Mouse (Mus musculus) liver, postnatal 0 days (tissue): ENCODE results near the gene Lin9. TPM values are rescaled to one million over a fixed set of nuclear protein-coding genes. Genes with fewer than 3 reads are reported as not detected.

ENCODE experiments used
- ATAC-seq: fragments of 200-750 bp; cut with Nextera tagmentation; 2 replicates; pipeline ENCODE4 v1.8.0; 2017; ENCODE audit warnings: mild to moderate bottlenecking, moderate library complexity
- DNase-seq: peaks from one replicate; pipeline ENCODE4 v3.0.0-alpha.2; 2016
- H3K27ac ChIP-seq: fragments of 300-500 bp; sonication (generic); 2 replicates; pipeline ENCODE4 v1.5.1; 2014; ENCODE audit warnings: antibody characterized with exemption, moderate library complexity, mild to moderate bottlenecking, low read depth
- H3K27me3 ChIP-seq: fragments of 300-500 bp; sonication (generic); 2 replicates; pipeline ENCODE4 v1.6.1; 2014; ENCODE audit warnings: low read length, control low read depth, mixed read lengths; ENCODE audit not compliant: insufficient read depth
- H3K36me3 ChIP-seq: fragments of 300-500 bp; sonication (generic); replicated peaks from 2 replicates; pipeline ENCODE4 v1.6.1; 2014; ENCODE audit warnings: mild to moderate bottlenecking, control low read depth, low read length, moderate library complexity, mixed read lengths; ENCODE audit not compliant: insufficient read depth
- H3K4me1 ChIP-seq: fragments of 300-500 bp; sonication (generic); 2 replicates; pipeline ENCODE4 v1.6.1; 2014; ENCODE audit warnings: antibody characterized with exemption, mild to moderate bottlenecking, control low read depth; ENCODE audit not compliant: insufficient read depth
- H3K4me2 ChIP-seq: fragments of 300-500 bp; sonication (generic); 2 replicates; pipeline ENCODE4 v1.6.1; 2014; ENCODE audit warnings: low read depth, mild to moderate bottlenecking, low read length, moderate library complexity, mixed read lengths
- H3K4me3 ChIP-seq: fragments of 300-500 bp; sonication (generic); 2 replicates; pipeline ENCODE4 v1.5.1; 2014; ENCODE audit warnings: low read depth, low read length
- H3K9ac ChIP-seq: fragments of 300-500 bp; sonication (generic); replicated peaks from 2 replicates; pipeline ENCODE4 v1.6.1; 2014; ENCODE audit warnings: mild to moderate bottlenecking, moderate library complexity
- H3K9me3 ChIP-seq: fragments of 300-500 bp; sonication (generic); 2 replicates; pipeline ENCODE4 v1.6.1; 2016; ENCODE audit warnings: mild to moderate bottlenecking, control low read depth, low read length, mixed read lengths
- CTCF ChIP-seq: sonication (generic); IDR thresholded peaks from 2 replicates; pipeline ENCODE4 v1.5.1; 2016; ENCODE audit warnings: antibody characterized with exemption, low read depth
- EP300 ChIP-seq: IDR thresholded peaks from 2 replicates; pipeline ENCODE4 v1.6.1; 2016; ENCODE audit warnings: antibody characterized with exemption, low read depth, mild to moderate bottlenecking
- WGBS: fragments of 180-500 bp; shearing (Covaris S2); extraction: QIAGEN DNeasy Blood & Tissue Kit; methylation state at CpG from one replicate; pipeline ENCODE4 v1.1.7; 2014; ENCODE audit not compliant: insufficient replicate concordance; 5-methylcytosine and 5-hydroxymethylcytosine counted together
- polyA plus RNA-seq: library from polyadenylated mRNA; unstranded; fragments of >200 nt; fragmentation: Nextera tagmentation; extraction: Ambion mirVana; gene quantifications from 2 replicates; pipeline ENCODE4 v1.2.1, GENCODE M21; 2015

Lin9 gene
- polyA plus RNA-seq, 1 experiment from 2014 or later, result 6.4 TPM

DNA sequence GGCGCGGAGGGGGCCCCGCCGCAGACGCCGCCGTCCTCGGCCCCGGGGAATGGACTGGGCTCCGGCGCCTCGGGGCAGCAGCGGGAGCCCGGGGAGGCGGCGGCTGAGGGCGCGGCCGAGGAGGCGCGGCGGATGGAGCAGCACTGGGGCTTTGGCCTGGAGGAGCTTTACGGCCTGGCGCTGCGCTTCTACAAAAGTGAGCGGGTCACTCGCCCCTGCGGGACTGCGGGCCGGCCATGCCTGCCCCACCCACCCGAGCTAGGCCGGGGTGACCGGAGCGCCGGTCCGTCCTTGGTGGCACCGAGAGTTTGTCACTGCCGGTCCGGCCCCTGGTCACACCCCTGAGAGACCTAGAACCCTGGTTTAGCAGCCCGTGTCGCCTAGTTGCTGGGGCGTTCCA, 85.2 kb downstream of the Lin9 start:
- no peaks in the 10 kb centered on the region for H3K27me3 ChIP-seq
- H3K9me3 ChIP-seq, result no peaks in the 10 kb centered on the region
- DNase-seq (no peak), ATAC-seq (peak; percentile 77)
- H3K4me2 ChIP-seq, result peak overlapping the region; percentile 91
- peak overlapping the region; percentile 95 for H3K9ac ChIP-seq
- H3K4me1 ChIP-seq, result peaks cover 47% of the 10 kb centered on the region
- no peaks in the 10 kb centered on the region for H3K36me3 ChIP-seq
- no peak for TF ChIP-seq EP300
- TF ChIP-seq CTCF, result no peak
- H3K4me3 ChIP-seq, result peak overlapping the region; percentile 99
- peak overlapping the region; percentile 98 for H3K27ac ChIP-seq
- WGBS, result under 1% methylated on average over 31 of the region's 42 CpGs

GRCm38 (mm10) chr1:180729231-180729630, 88.3 kb downstream of the Lin9 start:
- H3K4me2 ChIP-seq, result no peak overlapping the region
- no peak overlapping the region for H3K27ac ChIP-seq
- H3K27me3 ChIP-seq, result no peaks in the 10 kb centered on the region
- ATAC-seq (no peak), DNase-seq (no peak)
- H3K9me3 ChIP-seq, result no peaks in the 10 kb centered on the region
- 75% methylated on average over 3 of the region's 3 CpGs for WGBS
- H3K9ac ChIP-seq, result no peak overlapping the region
- no peak overlapping the region for H3K4me3 ChIP-seq
- TF ChIP-seq EP300, result no peak
- peaks cover 4% of the 10 kb centered on the region for H3K36me3 ChIP-seq
- H3K4me1 ChIP-seq, result peaks cover 39% of the 10 kb centered on the region

Other genes starting within 250 kb of the Lin9 start
- 0.02 and 0.07 TPM in 2 replicates for gene Stum, start 157.6 kb upstream of the Lin9 start, polyA plus RNA-seq
- 18.9 and 23.3 TPM in 2 replicates for gene Parp1, start 72.2 kb upstream of the Lin9 start, polyA plus RNA-seq
- 0.08 TPM in 1 of 2 replicates, not detected in the other for gene Mixl1, start 55.9 kb downstream of the Lin9 start, polyA plus RNA-seq
- gene Acbd3, start 84.9 kb downstream of the Lin9 start, polyA plus RNA-seq, result 7.3 and 7.9 TPM in 2 replicates
- gene H3f3a, start 172.8 kb downstream of the Lin9 start, polyA plus RNA-seq, result 1,306 and 1,327 TPM in 2 replicates
- 11.5 and 11.8 TPM in 2 replicates for gene Sde2, start 210.0 kb downstream of the Lin9 start, polyA plus RNA-seq